Comparison of ENCODE assay signal across 21 mouse cellular contexts in the genomic region with DNA sequence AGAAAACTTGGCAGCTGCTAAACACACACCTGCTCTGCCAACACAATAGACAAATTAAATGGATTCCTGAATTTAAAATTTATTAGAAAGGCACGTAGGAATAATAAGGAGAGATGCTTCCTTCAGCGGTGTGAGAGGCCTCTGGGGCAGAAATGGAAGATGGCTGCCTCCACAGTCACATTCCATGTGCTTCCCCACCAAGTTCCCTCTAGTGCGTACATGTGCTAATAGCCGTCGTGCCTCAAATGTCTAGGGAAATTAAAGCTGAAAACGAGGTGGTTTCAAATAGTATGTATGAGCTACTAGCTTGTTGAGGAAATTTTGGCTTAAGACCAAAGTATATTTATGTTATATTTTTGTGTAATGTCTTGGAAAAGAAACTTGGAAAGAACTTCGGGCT.
"Had no signal": no experiment of that assay in that cellular context is flagged by ENCODE, and none has a peak within 500 bp of the region (broad histone marks: within the 10 kb centered on the region; RNA-seq: fewer than 3 reads in every experiment).

No protein-coding gene starts in this region.

- ATAC-seq: intestine, postnatal 0 days; liver, embryonic 12.5 days had no signal

- H3K27ac ChIP-seq: kidney, postnatal 0 days; layer of hippocampus, adult 2 months; liver, embryonic 12.5 days; liver, embryonic 15.5 days; macrophage; neural tube, embryonic 12.5 days; neural tube, embryonic 15.5 days; stomach, postnatal 0 days had no signal

- H3K9ac ChIP-seq: liver, embryonic 12.5 days; liver, embryonic 15.5 days; neural tube, embryonic 12.5 days; neural tube, embryonic 15.5 days had no signal

- H3K4me1 ChIP-seq: liver, embryonic 12.5 days; liver, embryonic 15.5 days; neural tube, embryonic 12.5 days; neural tube, embryonic 15.5 days had no signal

- H3K4me3 ChIP-seq: layer of hippocampus, adult 2 months; liver, embryonic 12.5 days; liver, embryonic 15.5 days; neural tube, embryonic 12.5 days; neural tube, embryonic 15.5 days had no signal

- DNase-seq: kidney, adult 2 months; kidney, postnatal 25 days; layer of hippocampus, adult 9-11 months; liver; lung, adult 18-20 months; lung, postnatal 14 days; right cerebral cortex, adult 18-20 months; right cerebral cortex, postnatal 14 days; right cerebral cortex, postnatal 4 days; thymus, adult 2 months; thymus, postnatal 14 days; thymus, postnatal 4 days had no signal

- H3K4me2 ChIP-seq: liver, embryonic 12.5 days; liver, embryonic 15.5 days; neural tube, embryonic 12.5 days; neural tube, embryonic 15.5 days had no signal

- H3K9me3 ChIP-seq: liver, embryonic 12.5 days; liver, embryonic 15.5 days; neural tube, embryonic 12.5 days; neural tube, embryonic 15.5 days had no signal

- H3K36me3 ChIP-seq: liver, embryonic 12.5 days; liver, embryonic 15.5 days; neural tube, embryonic 12.5 days; neural tube, embryonic 15.5 days had no signal

- H3K27me3 ChIP-seq: liver, embryonic 12.5 days; liver, embryonic 15.5 days; neural tube, embryonic 12.5 days; neural tube, embryonic 15.5 days had no signal
